Mouse (Mus musculus): Measurements from ENCODE around the gene Ccr10. TPM values are rescaled to one million over a fixed set of nuclear protein-coding genes. Genes with fewer than 3 reads are reported as not detected.

The Ccr10 gene
- total and polyA plus RNA-seq, 2 experiments from 2014 or later: 0.16 to 0.88 TPM

- Histone ChIP-seq H3K4me3 (ENCODE audit: low read length) (no peak overlapping the region), H3K4me1 (ENCODE audit: insufficient read depth, low read length) (peaks cover 23% of the 10 kb centered on the region; the same call in 1 of the 2 replicates)
- no peak for TF ChIP-seq CTCF (IDR thresholded peaks at IDR 0.05; ENCODE audit: low read depth)
These were observed 6.8 kb downstream of the Ccr10 start for GRCm38 (mm10) chr11:101168301-101168980.

GRCm38 (mm10) chr11:101167963-101168300 lies 7.3 kb downstream of the Ccr10 start:
- Histone ChIP-seq H3K4me1 (ENCODE audit: insufficient read depth, low read length) (peaks cover 18% of the 10 kb centered on the region; the same call in 1 of the 2 replicates), H3K4me3 (ENCODE audit: low read length) (no peak overlapping the region), H3K27ac (no peak overlapping the region), H3K9ac (replicated peaks; ENCODE audit: low read length) (no peak overlapping the region), H3K4me2 (ENCODE audit: low read depth, low read length) (0 out of 2 replicates have a peak overlapping the region, but pooled peaks have one; percentile 89), H3K36me3 (ENCODE audit: insufficient read depth, low read length) (peaks cover 14% of the 10 kb centered on the region; the same call in 1 of the 2 replicates), H3K27me3 (ENCODE audit: insufficient read depth, low read length) (peaks cover 31% of the 10 kb centered on the region), H3K9me3 (ENCODE audit: low read length) (no peaks in the 10 kb centered on the region)
- 61% methylated on average over 8 of the region's 8 CpGs for WGBS
- TF ChIP-seq CTCF (IDR thresholded peaks at IDR 0.05; ENCODE audit: low read depth): no peak
- ATAC-seq (no peak), DNase-seq (ENCODE audit: low spot score) (no peak)

More at GRCm38 (mm10) chr11:101168301-101168980, 6.8 kb downstream of the Ccr10 start:
- peaks cover 31% of the 10 kb centered on the region for H3K27me3 ChIP-seq (ENCODE audit: insufficient read depth, low read length)
- H3K9ac ChIP-seq (replicated peaks; ENCODE audit: low read length): no peak overlapping the region
- no peak for ATAC-seq
- no peak for DNase-seq (ENCODE audit: low spot score)
- peaks cover 14% of the 10 kb centered on the region; the same call in 1 of the 2 replicates for H3K36me3 ChIP-seq (ENCODE audit: insufficient read depth, low read length)
- no peak overlapping the region for H3K27ac ChIP-seq
- no peaks in the 10 kb centered on the region for H3K9me3 ChIP-seq (ENCODE audit: low read length)
- WGBS: 61% methylated on average over 18 of the region's 18 CpGs
- peak overlapping the region; percentile 89 for H3K4me2 ChIP-seq (ENCODE audit: low read depth, low read length)

GRCm38 (mm10) chr11:101167211-101167962 lies 7.9 kb downstream of the Ccr10 start:
- DNase-seq (ENCODE audit: low spot score): no peak
- H3K27ac ChIP-seq: no peak overlapping the region
- no peak for TF ChIP-seq CTCF (IDR thresholded peaks at IDR 0.05; ENCODE audit: low read depth)
- H3K4me3 ChIP-seq (ENCODE audit: low read length): no peak overlapping the region
- H3K4me2 ChIP-seq (ENCODE audit: low read depth, low read length): no peak overlapping the region
- 68% methylated on average over 19 of the region's 19 CpGs for WGBS
- H3K9ac ChIP-seq (replicated peaks; ENCODE audit: low read length): no peak overlapping the region
- ATAC-seq: no peak
- no peaks in the 10 kb centered on the region for H3K9me3 ChIP-seq (ENCODE audit: low read length)
- H3K27me3 ChIP-seq (ENCODE audit: insufficient read depth, low read length): peaks cover 31% of the 10 kb centered on the region
- peaks cover 14% of the 10 kb centered on the region; the same call in 1 of the 2 replicates for H3K36me3 ChIP-seq (ENCODE audit: insufficient read depth, low read length)
- peaks cover 16% of the 10 kb centered on the region; the same call in 1 of the 2 replicates for H3K4me1 ChIP-seq (ENCODE audit: insufficient read depth, low read length)

- TF ChIP-seq CTCF (IDR thresholded peaks at IDR 0.05; ENCODE audit: low read depth): no peak
- DNase-seq (ENCODE audit: low spot score) (no peak), ATAC-seq (no peak)
- Histone ChIP-seq H3K9me3 (ENCODE audit: low read length) (no peaks in the 10 kb centered on the region), H3K27ac (no peak overlapping the region), H3K36me3 (ENCODE audit: insufficient read depth, low read length) (peaks cover 21% of the 10 kb centered on the region; the same call in 1 of the 2 replicates), H3K4me2 (ENCODE audit: low read depth, low read length) (no peak overlapping the region), H3K4me1 (ENCODE audit: insufficient read depth, low read length) (peaks cover 16% of the 10 kb centered on the region; the same call in 1 of the 2 replicates), H3K9ac (replicated peaks; ENCODE audit: low read length) (no peak overlapping the region), H3K4me3 (ENCODE audit: low read length) (no peak overlapping the region), H3K27me3 (ENCODE audit: insufficient read depth, low read length) (peaks cover 31% of the 10 kb centered on the region)
- 67% methylated on average over 14 of the region's 14 CpGs for WGBS
These were observed 8.9 kb downstream of the Ccr10 start for GRCm38 (mm10) chr11:101166357-101166756.

GRCm38 (mm10) chr11:101164677-101165580 lies 10.3 kb downstream of the Ccr10 start:
- ATAC-seq (no peak), DNase-seq (ENCODE audit: low spot score) (no peak)
- H3K4me1 ChIP-seq (ENCODE audit: insufficient read depth, low read length): peaks cover 11% of the 10 kb centered on the region; the same call in 1 of the 2 replicates
- TF ChIP-seq CTCF (IDR thresholded peaks at IDR 0.05; ENCODE audit: low read depth): no peak
- H3K4me3 ChIP-seq (ENCODE audit: low read length): no peak overlapping the region
- H3K36me3 ChIP-seq (ENCODE audit: insufficient read depth, low read length): peaks cover 21% of the 10 kb centered on the region; the same call in 1 of the 2 replicates
- 46% methylated on average over 35 of the region's 35 CpGs for WGBS
- no peaks in the 10 kb centered on the region for H3K9me3 ChIP-seq (ENCODE audit: low read length)
- peaks cover 31% of the 10 kb centered on the region for H3K27me3 ChIP-seq (ENCODE audit: insufficient read depth, low read length)
- no peak overlapping the region for H3K9ac ChIP-seq (replicated peaks; ENCODE audit: low read length)
- H3K4me2 ChIP-seq (ENCODE audit: low read depth, low read length): no peak overlapping the region
- H3K27ac ChIP-seq: no peak overlapping the region

- no peak for DNase-seq (ENCODE audit: low spot score)
- Histone ChIP-seq H3K27me3 (ENCODE audit: insufficient read depth, low read length) (peaks cover 31% of the 10 kb centered on the region), H3K4me3 (ENCODE audit: low read length) (peak overlapping the region; percentile 14; the same call in 1 of the 2 replicates), H3K36me3 (ENCODE audit: insufficient read depth, low read length) (peaks cover 21% of the 10 kb centered on the region; the same call in 1 of the 2 replicates), H3K4me1 (ENCODE audit: insufficient read depth, low read length) (peaks cover 8% of the 10 kb centered on the region; the same call in 1 of the 2 replicates), H3K9ac (replicated peaks; ENCODE audit: low read length) (no peak overlapping the region), H3K9me3 (ENCODE audit: low read length) (no peaks in the 10 kb centered on the region), H3K27ac (no peak overlapping the region), H3K4me2 (ENCODE audit: low read depth, low read length) (peak overlapping the region; percentile 22; the same call in 1 of the 2 replicates)
- ATAC-seq: no peak
- 37% methylated on average over 21 of the region's 21 CpGs for WGBS
- TF ChIP-seq CTCF (IDR thresholded peaks at IDR 0.05; ENCODE audit: low read depth): no peak
These were observed 10.9 kb downstream of the Ccr10 start for GRCm38 (mm10) chr11:101164351-101164665.

Measured in hindbrain, postnatal 0 days (tissue).